Mouse (Mus musculus): ENCODE data around the gene Fmnl1. TPM values are rescaled to one million over a fixed set of nuclear protein-coding genes. Genes with fewer than 3 reads are reported as not detected.

The Fmnl1 gene
- polyA plus RNA-seq, 1 experiment = 31.7 TPM

- H3K4me3 ChIP-seq (replicated peaks; ENCODE audit: extremely low read depth, low read depth, low read length) = no peak overlapping the region
- H3K4me1 ChIP-seq (ENCODE audit: control insufficient read depth, insufficient read depth, low read length) = peaks cover 23% of the 10 kb centered on the region
- TF ChIP-seq POLR2A (IDR thresholded peaks at IDR 0.05; ENCODE audit: borderline replicate concordance, extremely low read depth, low read depth, low read length) (no peak), CTCF (IDR thresholded peaks at IDR 0.05; ENCODE audit: insufficient read depth, low read length) (no peak)
- 75% methylated on average over 4 of the region's 4 CpGs for WGBS
- no peak for DNase-seq
These were observed 73.9 kb downstream of the Fmnl1 start for GRCm38 (mm10) chr11:103244856-103245255.

GRCm38 (mm10) chr11:103246081-103246730, 75.3 kb downstream of the Fmnl1 start:
- TF ChIP-seq CTCF (IDR thresholded peaks at IDR 0.05; ENCODE audit: insufficient read depth, low read length) = no peak
- no peak for TF ChIP-seq POLR2A (IDR thresholded peaks at IDR 0.05; ENCODE audit: borderline replicate concordance, extremely low read depth, low read depth, low read length)
- no peak for DNase-seq
- Histone ChIP-seq H3K4me1 (ENCODE audit: control insufficient read depth, insufficient read depth, low read length) (peaks cover 23% of the 10 kb centered on the region), H3K4me3 (replicated peaks; ENCODE audit: extremely low read depth, low read depth, low read length) (no peak overlapping the region)
- 45% methylated on average over 10 of the region's 10 CpGs for WGBS

GRCm38 (mm10) chr11:103246731-103247290, 75.9 kb downstream of the Fmnl1 start:
- no peak for TF ChIP-seq POLR2A (IDR thresholded peaks at IDR 0.05; ENCODE audit: borderline replicate concordance, extremely low read depth, low read depth, low read length)
- no peak for TF ChIP-seq CTCF (IDR thresholded peaks at IDR 0.05; ENCODE audit: insufficient read depth, low read length)
- Histone ChIP-seq H3K4me3 (replicated peaks; ENCODE audit: extremely low read depth, low read depth, low read length) (no peak overlapping the region), H3K4me1 (ENCODE audit: control insufficient read depth, insufficient read depth, low read length) (peaks cover 23% of the 10 kb centered on the region)
- WGBS = 28% methylated on average over 4 of the region's 4 CpGs
- DNase-seq = no peak

- H3K4me3 ChIP-seq (replicated peaks; ENCODE audit: extremely low read depth, low read depth, low read length) = no peak overlapping the region
- 55% methylated on average over 11 of the region's 11 CpGs for whole genome bisulfite sequencing
- DNase-seq = peak; percentile 84
- no peak for TF ChIP-seq POLR2A (IDR thresholded peaks at IDR 0.05; ENCODE audit: borderline replicate concordance, extremely low read depth, low read depth, low read length)
- TF ChIP-seq CTCF (IDR thresholded peaks at IDR 0.05; ENCODE audit: insufficient read depth, low read length) = no peak
- H3K4me1 ChIP-seq (ENCODE audit: control insufficient read depth, insufficient read depth, low read length) = peaks cover 28% of the 10 kb centered on the region
These were observed 76.7 kb downstream of the Fmnl1 start for GRCm38 (mm10) chr11:103247504-103248177.

Other genes with a start within 250 kb of the Fmnl1 start
- gene Kif18b, start 246.0 kb upstream of the Fmnl1 start, polyA plus RNA-seq (2012; rRNA removed) = 0.61 and 0.99 TPM in 2 replicates
- 0.22 TPM in 2 replicates for gene C1ql1, start 224.4 kb upstream of the Fmnl1 start, polyA plus RNA-seq (2012; rRNA removed)
- gene Nmt1, start 142.9 kb upstream of the Fmnl1 start, polyA plus RNA-seq (2012; rRNA removed) = 24.0 and 32.2 TPM in 2 replicates
- gene Dcakd, start 142.8 kb upstream of the Fmnl1 start, polyA plus RNA-seq (2012; rRNA removed) = 54.4 and 58.2 TPM in 2 replicates
- gene Plcd3, start 69.4 kb upstream of the Fmnl1 start, polyA plus RNA-seq (2012; rRNA removed) = 11.0 and 17.2 TPM in 2 replicates
- gene Acbd4, start 69.4 kb upstream of the Fmnl1 start, polyA plus RNA-seq (2012; rRNA removed) = 41.1 and 46.5 TPM in 2 replicates
- gene Hexim1, start 54.9 kb upstream of the Fmnl1 start, polyA plus RNA-seq (2012; rRNA removed) = 15.2 and 16.0 TPM in 2 replicates
- gene Hexim2, start 38.7 kb upstream of the Fmnl1 start, polyA plus RNA-seq (2012; rRNA removed) = 2.9 and 4.7 TPM in 2 replicates
- gene 1700023F06Rik, start 37.5 kb downstream of the Fmnl1 start, polyA plus RNA-seq (2012; rRNA removed) = 0.41 and 0.50 TPM in 2 replicates
- not detected in 2 replicates for gene Spata32, start 47.3 kb downstream of the Fmnl1 start, polyA plus RNA-seq (2012; rRNA removed)
- gene Map3k14, start 96.4 kb downstream of the Fmnl1 start, polyA plus RNA-seq (2012; rRNA removed) = 16.3 and 19.7 TPM in 2 replicates
- 71.4 and 83.7 TPM in 2 replicates for gene Arhgap27, start 192.6 kb downstream of the Fmnl1 start, polyA plus RNA-seq (2012; rRNA removed)
- gene Plekhm1, start 241.6 kb downstream of the Fmnl1 start, polyA plus RNA-seq (2012; rRNA removed) = 23.9 and 28.0 TPM in 2 replicates